In the genomic region with DNA sequence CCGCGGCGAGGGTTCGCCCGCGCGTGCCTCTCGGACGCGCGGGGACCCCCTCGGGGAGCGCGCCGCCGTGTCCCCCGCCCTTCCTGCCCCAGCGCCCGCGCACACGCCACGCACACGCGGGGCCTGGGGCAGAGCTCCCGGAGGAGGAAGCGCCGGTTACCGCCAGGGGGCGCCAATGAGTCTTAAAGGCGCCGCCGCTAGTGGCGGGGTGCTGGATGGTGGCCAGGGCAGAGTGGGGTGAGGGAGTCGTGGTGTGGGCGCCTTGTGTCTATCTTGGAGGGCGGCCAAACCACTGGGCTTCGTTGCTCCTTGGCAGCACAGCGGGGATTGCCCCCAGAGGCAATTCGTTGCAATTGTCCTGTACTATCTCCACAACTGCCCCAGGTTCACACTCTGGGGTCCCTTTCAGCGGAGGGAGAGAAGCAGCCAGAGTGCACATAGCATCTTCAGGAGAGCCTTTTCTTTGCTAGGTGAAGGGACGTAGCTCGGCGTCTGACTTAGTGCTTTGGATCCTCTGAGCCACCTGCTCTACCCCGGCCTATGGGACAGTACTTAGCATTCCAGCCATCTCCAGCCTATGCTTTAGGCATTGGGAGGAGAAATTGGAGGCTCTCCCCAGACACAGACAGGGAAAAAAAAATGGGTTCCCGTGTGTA, we compare ENCODE assay signal across 8 mouse cellular contexts. TPM values are rescaled to one million over a fixed set of nuclear protein-coding genes. Genes with fewer than 3 reads are reported as not detected.
DNase-seq lines count a peak whose midpoint lies in the region; ATAC-seq and TF ChIP-seq lines count a peak whose summit lies in the region.

No protein-coding gene starts in this region.

- WGBS in embryonic facial prominence, embryonic 14.5 days = 4% methylated on average over 21 of the region's 45 CpGs
- WGBS in kidney, embryonic 14.5 days = 2% methylated on average over 45 of the region's 45 CpGs
- 2% methylated on average over 45 of the region's 45 CpGs for WGBS in limb, embryonic 15.5 days
- 2% methylated on average over 22 of the region's 45 CpGs for WGBS in midbrain, postnatal 0 days

- H3K4me3 ChIP-seq in embryonic facial prominence, embryonic 14.5 days (ENCODE audit: low read depth, low read length) = peak overlapping the region; percentile 75
- H3K4me3 ChIP-seq in kidney, embryonic 14.5 days (ENCODE audit: low read length) = peak overlapping the region; percentile 76
- peak overlapping the region; percentile 71 for H3K4me3 ChIP-seq in limb, embryonic 15.5 days
- H3K4me3 ChIP-seq in midbrain, postnatal 0 days (ENCODE audit: low read depth, low read length) = peak overlapping the region; percentile 74

- no peaks in the 10 kb centered on the region for H3K27me3 ChIP-seq in embryonic facial prominence, embryonic 14.5 days (replicated peaks; ENCODE audit: control insufficient read depth, insufficient read depth, low read length)
- H3K27me3 ChIP-seq in kidney, embryonic 14.5 days (ENCODE audit: control insufficient read depth, insufficient read depth, low read length) = no peaks in the 10 kb centered on the region
- H3K27me3 ChIP-seq in limb, embryonic 15.5 days = peaks cover 7% of the 10 kb centered on the region; the same call in 1 of the 2 replicates
- H3K27me3 ChIP-seq in midbrain, postnatal 0 days (ENCODE audit: insufficient read depth, low read length) = no peaks in the 10 kb centered on the region

- peaks cover 24% of the 10 kb centered on the region for H3K4me1 ChIP-seq in embryonic facial prominence, embryonic 14.5 days (ENCODE audit: control insufficient read depth, insufficient read depth, low read length)
- peaks cover 25% of the 10 kb centered on the region for H3K4me1 ChIP-seq in kidney, embryonic 14.5 days (ENCODE audit: control insufficient read depth, insufficient read depth, low read length)
- peaks cover 42% of the 10 kb centered on the region for H3K4me1 ChIP-seq in limb, embryonic 15.5 days
- peaks cover 12% of the 10 kb centered on the region; the same call in 1 of the 2 replicates for H3K4me1 ChIP-seq in midbrain, postnatal 0 days (ENCODE audit: insufficient read depth, low read length)

- peak overlapping the region; percentile 81 for H3K9ac ChIP-seq in embryonic facial prominence, embryonic 14.5 days (ENCODE audit: low read depth, low read length)
- peak overlapping the region; percentile 85 for H3K9ac ChIP-seq in kidney, embryonic 14.5 days (ENCODE audit: low read depth, low read length)
- peak overlapping the region; percentile 86 for H3K9ac ChIP-seq in limb, embryonic 15.5 days
- peak overlapping the region; percentile 83 for H3K9ac ChIP-seq in midbrain, postnatal 0 days (replicated peaks; ENCODE audit: low read length, poor library complexity, severe bottlenecking)

- H3K9me3 ChIP-seq in embryonic facial prominence, embryonic 14.5 days (ENCODE audit: control insufficient read depth, low read length) = no peaks in the 10 kb centered on the region
- no peaks in the 10 kb centered on the region for H3K9me3 ChIP-seq in kidney, embryonic 14.5 days (ENCODE audit: control insufficient read depth, low read length)
- no peaks in the 10 kb centered on the region for H3K9me3 ChIP-seq in limb, embryonic 15.5 days
- H3K9me3 ChIP-seq in midbrain, postnatal 0 days (ENCODE audit: low read length) = no peaks in the 10 kb centered on the region

- ATAC-seq in embryonic facial prominence, embryonic 14.5 days (ENCODE audit: low read depth) = peak; percentile 78
- ATAC-seq in kidney, embryonic 14.5 days (ENCODE audit: low FRiP score, low TSS enrichment) = peak; percentile 75
- ATAC-seq in limb, embryonic 15.5 days (ENCODE audit: insufficient number of reproducible peaks, low FRiP score, low TSS enrichment, low read depth) = peak; percentile 40
- ATAC-seq in midbrain, postnatal 0 days (ENCODE audit: low FRiP score) = peak; percentile 86

- TF ChIP-seq CTCF in midbrain, postnatal 0 days (IDR thresholded peaks at IDR 0.05) = peak; percentile 93

- H3K4me2 ChIP-seq in embryonic facial prominence, embryonic 14.5 days (ENCODE audit: low read depth, low read length) = peak overlapping the region; percentile 94
- H3K4me2 ChIP-seq in kidney, embryonic 14.5 days (replicated peaks; ENCODE audit: low read depth, low read length) = peak overlapping the region; percentile 93
- H3K4me2 ChIP-seq in limb, embryonic 15.5 days = peak overlapping the region; percentile 94
- H3K4me2 ChIP-seq in midbrain, postnatal 0 days (ENCODE audit: low read depth, low read length, poor library complexity, severe bottlenecking) = peak overlapping the region; percentile 86

- no peaks in the 10 kb centered on the region for H3K36me3 ChIP-seq in embryonic facial prominence, embryonic 14.5 days (ENCODE audit: control insufficient read depth, insufficient read depth, low read length)
- H3K36me3 ChIP-seq in kidney, embryonic 14.5 days (ENCODE audit: control insufficient read depth, insufficient read depth, low read length) = no peaks in the 10 kb centered on the region
- no peaks in the 10 kb centered on the region for H3K36me3 ChIP-seq in limb, embryonic 15.5 days
- H3K36me3 ChIP-seq in midbrain, postnatal 0 days (ENCODE audit: insufficient read depth, low read length) = no peaks in the 10 kb centered on the region

- DNase-seq in 3T3-L1 (ENCODE audit: low read depth, low spot score) = peak; percentile 81
- peak; percentile 70 to 81 for DNase-seq in adrenal gland, postnatal 4 days (ENCODE audit: low spot score in 2 of 2)
- DNase-seq in embryonic facial prominence, embryonic 14.5 days (ENCODE audit: low spot score) = peak; percentile 89
- DNase-seq in heart, adult 9 months (ENCODE audit: low spot score in 2 of 2) = peak; percentile 72 to 82
- peak; percentile 92 for DNase-seq in midbrain, postnatal 0 days (ENCODE audit: low spot score)
- DNase-seq in spleen, postnatal 10 days (ENCODE audit: low spot score in 2 of 2) = peak; percentile 84 to 93

- H3K27ac ChIP-seq in embryonic facial prominence, embryonic 14.5 days (replicated peaks; ENCODE audit: low read depth, low read length) = peak overlapping the region; percentile 88
- H3K27ac ChIP-seq in kidney, embryonic 14.5 days (ENCODE audit: low read depth, low read length) = peak overlapping the region; percentile 69
- H3K27ac ChIP-seq in limb, embryonic 15.5 days = peak overlapping the region; percentile 91
- peak overlapping the region; percentile 84 for H3K27ac ChIP-seq in midbrain, postnatal 0 days (ENCODE audit: low read depth, low read length)

RNA-seq across cellular contexts. Expression of a gene that starts 0.6 kb away (rescaled TPM):
- 10 to 100 TPM; 46.6 to 57.7 TPM for total RNA-seq in adrenal gland, postnatal 4 days (2021)
- polyA plus RNA-seq in embryonic facial prominence, embryonic 14.5 days (2014; fragmentation: Nextera tagmentation; extraction: Ambion mirVana) = 9.6 and 10.9 TPM in 2 replicates
- 10.2 and 18.4 TPM in 2 replicates for polyA plus RNA-seq in kidney, embryonic 14.5 days (2014; fragmentation: Nextera tagmentation; extraction: Ambion mirVana)
- polyA plus RNA-seq in limb, embryonic 15.5 days (2015; fragmentation: Nextera tagmentation; extraction: Ambion mirVana) = 10.1 and 10.9 TPM in 2 replicates
- 56.0 and 66.6 TPM in 2 replicates for total RNA-seq in midbrain, postnatal 0 days (2014; rRNA removed)
- 39.0 and 40.3 TPM in 2 replicates for polyA plus RNA-seq in midbrain, postnatal 0 days (2015; fragmentation: Nextera tagmentation; extraction: Ambion mirVana)

RNA-seq across cellular contexts. Expression of a gene that starts 38.1 kb away (rescaled TPM):
- total RNA-seq in adrenal gland, postnatal 4 days (2021) = 10 to 100 TPM; 10.1 to 12.2 TPM
- polyA plus RNA-seq in embryonic facial prominence, embryonic 14.5 days (2014; fragmentation: Nextera tagmentation; extraction: Ambion mirVana) = 17.8 and 23.9 TPM in 2 replicates
- polyA plus RNA-seq in kidney, embryonic 14.5 days (2014; fragmentation: Nextera tagmentation; extraction: Ambion mirVana) = 21.1 and 25.9 TPM in 2 replicates
- 21.7 and 21.8 TPM in 2 replicates for polyA plus RNA-seq in limb, embryonic 15.5 days (2015; fragmentation: Nextera tagmentation; extraction: Ambion mirVana)
- 20.9 and 26.5 TPM in 2 replicates for total RNA-seq in midbrain, postnatal 0 days (2014; rRNA removed)
- polyA plus RNA-seq in midbrain, postnatal 0 days (2015; fragmentation: Nextera tagmentation; extraction: Ambion mirVana) = 71.8 and 84.8 TPM in 2 replicates

RNA-seq across cellular contexts. Expression of a gene that starts 38.2 kb away (rescaled TPM):
- 1 to 10 TPM; 4.5 to 4.8 TPM for total RNA-seq in adrenal gland, postnatal 4 days (2021)
- polyA plus RNA-seq in embryonic facial prominence, embryonic 14.5 days (2014; fragmentation: Nextera tagmentation; extraction: Ambion mirVana) = 9.8 and 10.6 TPM in 2 replicates
- polyA plus RNA-seq in kidney, embryonic 14.5 days (2014; fragmentation: Nextera tagmentation; extraction: Ambion mirVana) = 11.9 and 12.1 TPM in 2 replicates
- polyA plus RNA-seq in limb, embryonic 15.5 days (2015; fragmentation: Nextera tagmentation; extraction: Ambion mirVana) = 9.2 and 9.4 TPM in 2 replicates
- 5.9 and 6.2 TPM in 2 replicates for total RNA-seq in midbrain, postnatal 0 days (2014; rRNA removed)
- polyA plus RNA-seq in midbrain, postnatal 0 days (2015; fragmentation: Nextera tagmentation; extraction: Ambion mirVana) = 11.9 and 12.3 TPM in 2 replicates

RNA-seq across cellular contexts. Expression of a gene that starts 52.2 kb away (rescaled TPM):
- not detected for total RNA-seq in adrenal gland, postnatal 4 days (2021)
- not detected in 2 replicates for polyA plus RNA-seq in embryonic facial prominence, embryonic 14.5 days (2014; fragmentation: Nextera tagmentation; extraction: Ambion mirVana)
- not detected in 2 replicates for polyA plus RNA-seq in kidney, embryonic 14.5 days (2014; fragmentation: Nextera tagmentation; extraction: Ambion mirVana)
- polyA plus RNA-seq in limb, embryonic 15.5 days (2015; fragmentation: Nextera tagmentation; extraction: Ambion mirVana) = not detected in 2 replicates
- total RNA-seq in midbrain, postnatal 0 days (2014; rRNA removed) = 0.93 TPM in 1 of 2 replicates, not detected in the other
- polyA plus RNA-seq in midbrain, postnatal 0 days (2015; fragmentation: Nextera tagmentation; extraction: Ambion mirVana) = not detected in 2 replicates

RNA-seq across cellular contexts. Expression of a gene that starts 52.3 kb away (rescaled TPM):
- 10 to 100 TPM; 11.9 to 16.8 TPM for total RNA-seq in adrenal gland, postnatal 4 days (2021)
- 16.2 and 17.6 TPM in 2 replicates for polyA plus RNA-seq in embryonic facial prominence, embryonic 14.5 days (2014; fragmentation: Nextera tagmentation; extraction: Ambion mirVana)
- 34.7 and 38.1 TPM in 2 replicates for polyA plus RNA-seq in kidney, embryonic 14.5 days (2014; fragmentation: Nextera tagmentation; extraction: Ambion mirVana)
- 19.7 and 20.6 TPM in 2 replicates for polyA plus RNA-seq in limb, embryonic 15.5 days (2015; fragmentation: Nextera tagmentation; extraction: Ambion mirVana)
- 14.4 and 21.0 TPM in 2 replicates for total RNA-seq in midbrain, postnatal 0 days (2014; rRNA removed)
- 30.9 and 39.1 TPM in 2 replicates for polyA plus RNA-seq in midbrain, postnatal 0 days (2015; fragmentation: Nextera tagmentation; extraction: Ambion mirVana)

Comparison
In these comparisons a context has a peak if more than half of its experiments do, and no peak if none do; other contexts are left out.
1. Peak in every context shown above with its lines: DNase-seq, ATAC-seq, H3K4me3 ChIP-seq and H3K27ac ChIP-seq.